Mouse (Mus musculus) ES-Bruce4 (cell line): ENCODE measurements at regions not wholly inside any gene's neighbourhood (a gene's known extent, or its start where the extent isn't known, plus 50 kb on each side); places are given as distances from the start of the nearest gene placed in this dataset.

Source experiments
- CTCF ChIP-seq: IDR thresholded peaks from one replicate; pipeline ENCODE4 v1.8.1; 2011; ENCODE audit warnings: low read depth, low read length
- EP300 ChIP-seq: IDR thresholded peaks from 2 replicates; pipeline ENCODE4 v1.6.1; 2011; ENCODE audit warnings: low read depth, low read length; ENCODE audit not compliant: insufficient read depth
- POLR2A ChIP-seq: IDR thresholded peaks from one replicate; pipeline ENCODE4 v1.8.1; 2011; ENCODE audit warnings: low read length; ENCODE audit not compliant: insufficient read depth

DNA sequence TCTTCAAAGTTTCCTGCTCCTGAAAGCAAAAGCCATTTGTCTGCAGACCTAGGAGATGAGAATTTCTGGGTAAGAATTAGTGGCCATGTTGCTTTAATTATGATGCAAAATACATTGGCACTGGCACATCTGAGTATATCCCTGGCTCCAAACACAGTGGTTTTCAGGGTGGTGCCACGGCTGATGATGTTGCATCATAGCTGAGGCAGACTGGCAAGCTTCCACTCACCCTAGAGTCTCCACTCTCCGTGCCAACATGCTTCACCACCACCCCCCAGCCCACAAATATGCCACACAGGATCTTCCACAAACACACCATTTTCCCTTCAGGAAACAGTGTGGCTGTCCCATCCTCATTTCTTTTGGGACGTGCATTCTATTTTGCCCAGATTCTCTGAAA lies 314.5 kb upstream of the Tbl1xr1 start:
- TF ChIP-seq CTCF (no peak), POLR2A (no peak), EP300 (no peak)
